Mouse (Mus musculus): ENCODE measurements around the gene 1810013L24Rik. TPM values are rescaled to one million over a fixed set of nuclear protein-coding genes. Genes with fewer than 3 reads are reported as not detected.

1810013L24Rik gene
- polyA plus RNA-seq, 1 experiment from 2014 or later: 23.1 TPM

- H3K9me3 ChIP-seq (ENCODE audit: control insufficient read depth, low read length): no peaks in the 10 kb centered on the region
- peak; percentile 45 for ATAC-seq (replicated peaks; ENCODE audit: low FRiP score)
- peak overlapping the region; percentile 81 for H3K4me2 ChIP-seq (ENCODE audit: low read depth, low read length, severe bottlenecking)
- WGBS: 12% methylated on average over 33 of the region's 33 CpGs
- H3K9ac ChIP-seq (ENCODE audit: low read length): peak overlapping the region; percentile 60
- H3K4me3 ChIP-seq (ENCODE audit: low read depth, low read length): peak overlapping the region; percentile 48
- peaks cover 2% of the 10 kb centered on the region; the same call in 1 of the 2 replicates for H3K4me1 ChIP-seq (replicated peaks; ENCODE audit: control insufficient read depth, insufficient read depth, low read length)
- H3K27ac ChIP-seq (ENCODE audit: low read depth, low read length): peak overlapping the region; percentile 88
- peak; percentile 84 for DNase-seq (ENCODE audit: low spot score)
- no peaks in the 10 kb centered on the region; the same call in 1 of the 2 replicates for H3K36me3 ChIP-seq (ENCODE audit: control insufficient read depth, insufficient read depth, low read length)
- H3K27me3 ChIP-seq (ENCODE audit: control insufficient read depth, insufficient read depth, low read length): no peaks in the 10 kb centered on the region
Measured at GRCm38 (mm10) chr16:8828636-8829563, 1.0 kb upstream of the 1810013L24Rik start.

GRCm38 (mm10) chr16:8830431-8831211, 721 bp downstream of the 1810013L24Rik start:
- H3K4me1 ChIP-seq (replicated peaks; ENCODE audit: control insufficient read depth, insufficient read depth, low read length): peaks cover 2% of the 10 kb centered on the region; the same call in 1 of the 2 replicates
- peak overlapping the region; percentile 99 for H3K9ac ChIP-seq (ENCODE audit: low read length)
- peak overlapping the region; percentile 63 for H3K4me2 ChIP-seq (ENCODE audit: low read depth, low read length, severe bottlenecking)
- no peaks in the 10 kb centered on the region for H3K27me3 ChIP-seq (ENCODE audit: control insufficient read depth, insufficient read depth, low read length)
- H3K9me3 ChIP-seq (ENCODE audit: control insufficient read depth, low read length): no peaks in the 10 kb centered on the region
- peak overlapping the region; percentile 93 for H3K27ac ChIP-seq (ENCODE audit: low read depth, low read length)
- under 1% methylated on average over 72 of the region's 74 CpGs for WGBS
- H3K36me3 ChIP-seq (ENCODE audit: control insufficient read depth, insufficient read depth, low read length): no peaks in the 10 kb centered on the region; the same call in 1 of the 2 replicates
- DNase-seq (ENCODE audit: low spot score): peak; percentile 80
- peak; percentile 28 for ATAC-seq (replicated peaks; ENCODE audit: low FRiP score)
- H3K4me3 ChIP-seq (ENCODE audit: low read depth, low read length): peak overlapping the region; percentile 99

GRCm38 (mm10) chr16:8831241-8831640, 1.3 kb downstream of the 1810013L24Rik start:
- peak overlapping the region; percentile 99 for H3K4me3 ChIP-seq (ENCODE audit: low read depth, low read length)
- ATAC-seq (replicated peaks; ENCODE audit: low FRiP score) (no peak), DNase-seq (ENCODE audit: low spot score) (peak; percentile 59)
- WGBS: 12% methylated on average over 12 of the region's 12 CpGs
- peak overlapping the region; percentile 93; the same call in 1 of the 2 replicates for H3K27ac ChIP-seq (ENCODE audit: low read depth, low read length)
- H3K4me2 ChIP-seq (ENCODE audit: low read depth, low read length, severe bottlenecking): peak overlapping the region; percentile 63
- H3K4me1 ChIP-seq (replicated peaks; ENCODE audit: control insufficient read depth, insufficient read depth, low read length): peaks cover 2% of the 10 kb centered on the region; the same call in 1 of the 2 replicates
- H3K9ac ChIP-seq (ENCODE audit: low read length): peak overlapping the region; percentile 99
- no peaks in the 10 kb centered on the region for H3K9me3 ChIP-seq (ENCODE audit: control insufficient read depth, low read length)
- H3K27me3 ChIP-seq (ENCODE audit: control insufficient read depth, insufficient read depth, low read length): no peaks in the 10 kb centered on the region
- no peaks in the 10 kb centered on the region; the same call in 1 of the 2 replicates for H3K36me3 ChIP-seq (ENCODE audit: control insufficient read depth, insufficient read depth, low read length)

GRCm38 (mm10) chr16:8836876-8837275, 7.0 kb downstream of the 1810013L24Rik start:
- no peak overlapping the region for H3K4me3 ChIP-seq (ENCODE audit: low read depth, low read length)
- no peak overlapping the region for H3K9ac ChIP-seq (ENCODE audit: low read length)
- H3K4me1 ChIP-seq (replicated peaks; ENCODE audit: control insufficient read depth, insufficient read depth, low read length): peaks cover 2% of the 10 kb centered on the region; the same call in 1 of the 2 replicates
- H3K27ac ChIP-seq (ENCODE audit: low read depth, low read length): no peak overlapping the region
- 90% methylated on average over 1 of the region's 1 CpGs for WGBS
- ATAC-seq (replicated peaks; ENCODE audit: low FRiP score) (no peak), DNase-seq (ENCODE audit: low spot score) (no peak)
- no peaks in the 10 kb centered on the region; the same call in 1 of the 2 replicates for H3K36me3 ChIP-seq (ENCODE audit: control insufficient read depth, insufficient read depth, low read length)
- no peaks in the 10 kb centered on the region for H3K9me3 ChIP-seq (ENCODE audit: control insufficient read depth, low read length)
- H3K27me3 ChIP-seq (ENCODE audit: control insufficient read depth, insufficient read depth, low read length): no peaks in the 10 kb centered on the region
- H3K4me2 ChIP-seq (ENCODE audit: low read depth, low read length, severe bottlenecking): no peak overlapping the region

- no peaks in the 10 kb centered on the region for H3K4me1 ChIP-seq (replicated peaks; ENCODE audit: control insufficient read depth, insufficient read depth, low read length)
- no peaks in the 10 kb centered on the region; the same call in 1 of the 2 replicates for H3K36me3 ChIP-seq (ENCODE audit: control insufficient read depth, insufficient read depth, low read length)
- 100% methylated on average over 1 of the region's 1 CpGs for WGBS
- H3K4me3 ChIP-seq (ENCODE audit: low read depth, low read length): no peak overlapping the region
- H3K27ac ChIP-seq (ENCODE audit: low read depth, low read length): no peak overlapping the region
- H3K9me3 ChIP-seq (ENCODE audit: control insufficient read depth, low read length): no peaks in the 10 kb centered on the region
- DNase-seq (ENCODE audit: low spot score) (no peak), ATAC-seq (replicated peaks; ENCODE audit: low FRiP score) (no peak)
- no peaks in the 10 kb centered on the region for H3K27me3 ChIP-seq (ENCODE audit: control insufficient read depth, insufficient read depth, low read length)
- H3K9ac ChIP-seq (ENCODE audit: low read length): no peak overlapping the region
- no peak overlapping the region for H3K4me2 ChIP-seq (ENCODE audit: low read depth, low read length, severe bottlenecking)
Measured at GRCm38 (mm10) chr16:8837595-8837994, 7.7 kb downstream of the 1810013L24Rik start.

GRCm38 (mm10) chr16:8838921-8839320, 9.0 kb downstream of the 1810013L24Rik start:
- Histone ChIP-seq H3K4me1 (replicated peaks; ENCODE audit: control insufficient read depth, insufficient read depth, low read length) (no peaks in the 10 kb centered on the region), H3K27ac (ENCODE audit: low read depth, low read length) (no peak overlapping the region), H3K4me2 (ENCODE audit: low read depth, low read length, severe bottlenecking) (no peak overlapping the region), H3K9ac (ENCODE audit: low read length) (no peak overlapping the region), H3K27me3 (ENCODE audit: control insufficient read depth, insufficient read depth, low read length) (no peaks in the 10 kb centered on the region), H3K4me3 (ENCODE audit: low read depth, low read length) (no peak overlapping the region), H3K9me3 (ENCODE audit: control insufficient read depth, low read length) (no peaks in the 10 kb centered on the region), H3K36me3 (ENCODE audit: control insufficient read depth, insufficient read depth, low read length) (peaks cover 3% of the 10 kb centered on the region)
- DNase-seq (ENCODE audit: low spot score): no peak
- no peak for ATAC-seq (replicated peaks; ENCODE audit: low FRiP score)

GRCm38 (mm10) chr16:8840557-8840956, 10.7 kb downstream of the 1810013L24Rik start:
- H3K4me3 ChIP-seq (ENCODE audit: low read depth, low read length): no peak overlapping the region
- no peaks in the 10 kb centered on the region for H3K9me3 ChIP-seq (ENCODE audit: control insufficient read depth, low read length)
- no peak overlapping the region for H3K27ac ChIP-seq (ENCODE audit: low read depth, low read length)
- peaks cover 3% of the 10 kb centered on the region for H3K36me3 ChIP-seq (ENCODE audit: control insufficient read depth, insufficient read depth, low read length)
- H3K27me3 ChIP-seq (ENCODE audit: control insufficient read depth, insufficient read depth, low read length): no peaks in the 10 kb centered on the region
- DNase-seq (ENCODE audit: low spot score): no peak
- 91% methylated on average over 3 of the region's 3 CpGs for WGBS
- ATAC-seq (replicated peaks; ENCODE audit: low FRiP score): no peak
- no peaks in the 10 kb centered on the region for H3K4me1 ChIP-seq (replicated peaks; ENCODE audit: control insufficient read depth, insufficient read depth, low read length)
- no peak overlapping the region for H3K9ac ChIP-seq (ENCODE audit: low read length)
- H3K4me2 ChIP-seq (ENCODE audit: low read depth, low read length, severe bottlenecking): no peak overlapping the region

- Histone ChIP-seq H3K27ac (ENCODE audit: low read depth, low read length) (no peak overlapping the region), H3K36me3 (ENCODE audit: control insufficient read depth, insufficient read depth, low read length) (peaks cover 3% of the 10 kb centered on the region), H3K4me2 (ENCODE audit: low read depth, low read length, severe bottlenecking) (no peak overlapping the region), H3K9ac (ENCODE audit: low read length) (no peak overlapping the region), H3K27me3 (ENCODE audit: control insufficient read depth, insufficient read depth, low read length) (no peaks in the 10 kb centered on the region), H3K4me3 (ENCODE audit: low read depth, low read length) (no peak overlapping the region), H3K9me3 (ENCODE audit: control insufficient read depth, low read length) (no peaks in the 10 kb centered on the region), H3K4me1 (replicated peaks; ENCODE audit: control insufficient read depth, insufficient read depth, low read length) (no peaks in the 10 kb centered on the region)
- WGBS: 95% methylated on average over 10 of the region's 10 CpGs
- DNase-seq (ENCODE audit: low spot score): no peak
- ATAC-seq (replicated peaks; ENCODE audit: low FRiP score): no peak
Measured at GRCm38 (mm10) chr16:8842962-8843361, 13.1 kb downstream of the 1810013L24Rik start.
